Mouse (Mus musculus) cerebellum, adult (tissue): ENCODE results near the gene Azin2.

Source experiments
- ATAC-seq: cut with Nextera tagmentation; 2 replicates; pipeline ENCODE4 v1.9.2; 2017; ENCODE audit warnings: mild to moderate bottlenecking, moderate library complexity, mixed read lengths; ENCODE audit not compliant: insufficient number of reproducible peaks, low FRiP score, low TSS enrichment

Azin2 gene

DNA sequence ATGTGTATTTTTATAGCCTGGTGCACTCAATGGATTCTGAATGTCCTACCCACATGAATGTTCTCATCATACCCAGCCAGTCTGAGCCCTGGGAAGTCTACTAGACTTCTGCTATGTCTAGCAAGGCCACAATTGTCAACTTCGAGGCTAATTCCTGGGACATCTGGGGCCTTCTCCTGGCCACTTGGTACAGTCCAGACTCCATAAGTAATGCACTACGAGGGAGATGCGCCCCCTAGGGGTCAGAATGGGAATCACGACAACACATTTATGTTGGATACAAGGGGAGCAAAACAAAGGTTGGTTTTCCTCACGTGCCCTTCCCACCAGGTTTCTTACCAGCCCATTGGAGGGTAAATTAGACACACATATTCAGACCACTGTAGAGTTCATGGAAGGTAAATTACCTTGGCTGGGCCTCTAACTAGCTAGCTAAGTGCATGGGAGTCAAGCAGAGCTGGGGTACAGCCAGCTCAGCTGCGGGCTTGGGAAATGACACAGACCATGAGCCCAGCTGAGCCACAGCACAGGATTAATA is 14.0 kb downstream of the Azin2 start:
- no peak for ATAC-seq

DNA sequence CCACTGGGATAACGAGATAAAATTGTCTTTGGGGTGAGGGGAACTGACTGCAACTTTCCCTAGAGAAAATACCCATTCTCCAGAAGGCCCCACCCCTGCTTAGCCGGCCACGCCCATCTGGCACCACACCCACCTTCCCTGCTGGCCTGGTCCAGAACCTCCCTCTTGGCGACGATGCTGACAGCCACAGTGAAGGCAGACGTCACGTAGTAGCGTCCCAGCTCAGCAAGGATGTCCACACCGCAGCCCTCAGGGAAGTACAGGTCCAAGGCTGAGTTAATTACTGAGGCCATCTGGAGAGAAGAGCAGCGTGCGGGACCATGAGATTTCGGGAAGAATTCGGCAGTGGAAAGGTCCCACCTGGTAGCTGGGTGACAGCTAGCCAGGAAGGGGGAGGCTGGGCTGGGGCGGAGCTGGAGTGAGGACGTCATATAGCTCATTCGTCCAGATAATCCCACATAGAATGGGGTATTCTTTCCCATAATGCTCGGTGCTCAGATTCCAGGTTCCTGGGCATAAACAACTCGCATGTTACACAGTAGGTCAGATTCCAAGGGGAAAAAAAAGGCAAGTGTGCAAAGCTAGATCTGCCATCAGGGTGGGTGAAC is 14.8 kb downstream of the Azin2 start:
- no peak; the same call in 1 of the 2 replicates for ATAC-seq

DNA sequence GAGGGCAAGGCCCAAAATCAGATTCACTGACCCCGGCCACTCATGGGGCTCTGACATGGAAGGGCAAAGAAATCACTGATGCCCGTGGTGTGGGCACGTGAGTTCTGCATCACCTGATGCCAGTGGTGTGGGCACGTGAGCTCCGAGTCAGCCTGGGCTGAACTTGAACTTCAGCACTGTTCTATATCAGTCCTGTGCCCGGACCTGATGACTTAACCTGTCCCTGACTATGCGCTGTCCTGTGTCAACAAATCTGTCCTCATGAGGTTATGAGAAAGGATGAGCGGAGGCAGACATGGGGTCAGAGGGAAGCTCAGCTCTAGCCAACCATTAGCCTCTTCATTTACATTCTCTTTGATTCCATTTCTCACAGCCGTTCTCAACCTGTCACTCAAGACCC is 15.5 kb downstream of the Azin2 start:
- no peak for ATAC-seq

DNA sequence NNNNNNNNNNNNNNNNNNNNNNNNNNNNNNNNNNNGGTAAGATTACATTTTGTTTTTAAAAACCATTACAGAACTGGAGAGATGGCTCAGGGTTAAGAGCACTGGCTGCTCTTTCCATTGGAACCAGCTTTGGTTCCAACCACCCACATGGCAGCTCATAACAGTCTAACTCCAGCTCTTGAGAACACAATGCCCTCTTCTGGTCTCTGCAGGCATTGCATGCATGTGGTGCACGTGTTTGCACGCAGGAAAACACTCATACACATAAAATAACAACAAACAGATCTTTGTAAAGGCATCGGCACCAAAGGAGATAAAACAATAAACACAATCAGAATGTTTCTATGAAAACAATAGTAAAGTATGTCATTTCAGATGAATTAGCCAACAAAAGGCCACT is 19.9 kb downstream of the Azin2 start:
- no peak for ATAC-seq

DNA sequence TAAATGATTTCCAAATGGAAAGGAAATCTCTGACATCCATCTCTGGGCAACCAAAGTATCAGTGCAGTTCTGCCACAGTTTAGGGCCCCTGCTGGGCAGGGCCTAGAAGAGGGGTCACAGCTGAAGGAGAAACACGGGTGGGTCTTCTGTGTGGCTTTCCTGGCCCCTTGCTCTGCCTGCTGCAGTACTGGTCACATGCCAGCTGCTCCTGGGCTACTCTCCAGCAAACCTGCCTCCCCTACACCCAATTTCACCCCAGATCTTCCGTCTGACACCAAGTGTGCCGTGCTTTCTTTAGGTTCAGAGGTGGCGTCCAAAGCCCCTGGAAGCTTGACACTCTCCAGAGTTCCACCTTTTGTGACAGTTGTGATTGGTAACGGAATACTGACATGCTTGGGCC is 26.6 kb downstream of the Azin2 start:
- ATAC-seq, result no peak

DNA sequence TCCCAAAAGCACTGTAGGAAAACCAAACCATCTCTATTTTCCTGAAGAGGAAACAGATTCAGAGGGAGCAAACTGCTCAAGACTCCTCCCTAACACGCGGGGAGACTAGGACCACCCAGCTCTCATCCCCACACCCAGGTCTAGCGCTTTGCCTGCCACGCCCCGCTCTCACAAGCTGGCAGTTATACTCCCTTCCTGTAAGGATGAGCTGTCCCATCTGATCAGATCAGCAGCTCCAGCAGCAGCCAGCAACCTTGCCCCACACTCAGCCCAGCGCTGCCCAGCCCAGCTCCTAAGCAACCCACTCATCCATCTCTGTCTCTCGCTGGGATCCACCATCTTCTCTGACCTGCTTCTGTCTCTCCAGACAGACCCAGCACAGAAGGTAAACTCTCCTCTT is 29.5 kb downstream of the Azin2 start:
- ATAC-seq, result no peak

DNA sequence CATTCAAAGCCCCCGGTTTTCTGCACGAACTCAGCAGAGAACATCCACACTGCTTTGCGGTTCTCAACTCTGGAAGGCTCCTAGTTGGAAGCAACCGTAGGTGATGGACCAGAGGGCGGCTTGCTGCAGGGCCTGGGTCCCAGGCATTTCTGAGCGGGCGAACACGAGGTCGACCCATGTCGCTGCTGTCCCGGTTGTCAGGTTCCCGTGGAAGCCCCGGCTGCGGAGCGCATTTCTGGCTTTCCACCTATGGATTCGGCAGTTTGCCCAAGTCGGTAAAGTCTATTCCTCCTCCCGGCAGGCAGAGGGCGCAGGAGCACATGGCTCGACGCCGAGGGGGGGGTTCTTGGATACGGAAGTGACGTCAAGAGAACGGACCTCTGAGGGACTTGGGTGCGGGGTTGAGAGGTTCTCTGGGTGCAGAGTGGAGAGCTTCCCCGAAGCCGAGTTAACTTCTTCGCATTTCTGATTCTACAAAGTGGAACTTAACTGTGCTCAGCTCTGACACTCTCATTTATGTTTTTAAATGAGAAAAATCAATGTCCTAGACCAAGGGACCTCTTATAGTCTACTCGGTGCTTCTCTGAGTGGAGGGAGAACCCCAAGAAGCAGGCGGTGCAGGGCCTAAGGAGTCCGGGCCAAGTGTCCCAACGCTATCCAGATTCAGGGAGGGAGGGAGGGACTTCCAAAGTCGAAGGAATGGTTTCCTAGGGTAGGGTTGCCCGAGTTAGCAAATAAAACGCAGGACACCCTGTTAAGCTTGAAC is 37.2 kb downstream of the Azin2 start:
- peak; percentile 86 for ATAC-seq

DNA sequence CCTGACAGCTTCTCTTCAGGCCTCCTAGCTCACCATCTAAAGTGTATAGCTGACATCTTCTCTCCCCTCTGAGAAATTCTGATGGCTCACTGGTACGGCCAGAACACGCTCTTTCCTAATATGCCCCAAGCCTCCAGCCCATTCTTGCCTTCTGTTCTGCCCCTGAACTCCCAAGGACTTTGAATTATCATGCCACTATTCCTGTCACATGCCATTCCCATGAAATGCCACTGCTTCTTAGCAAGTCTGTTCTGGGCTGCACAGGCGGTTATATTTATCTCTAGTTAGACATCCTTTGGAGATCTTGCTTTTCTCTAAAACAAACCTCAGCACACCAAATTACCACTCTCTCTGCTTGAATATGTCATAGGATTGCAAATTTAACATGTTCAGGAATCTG is 38.6 kb downstream of the Azin2 start:
- no peak for ATAC-seq

DNA sequence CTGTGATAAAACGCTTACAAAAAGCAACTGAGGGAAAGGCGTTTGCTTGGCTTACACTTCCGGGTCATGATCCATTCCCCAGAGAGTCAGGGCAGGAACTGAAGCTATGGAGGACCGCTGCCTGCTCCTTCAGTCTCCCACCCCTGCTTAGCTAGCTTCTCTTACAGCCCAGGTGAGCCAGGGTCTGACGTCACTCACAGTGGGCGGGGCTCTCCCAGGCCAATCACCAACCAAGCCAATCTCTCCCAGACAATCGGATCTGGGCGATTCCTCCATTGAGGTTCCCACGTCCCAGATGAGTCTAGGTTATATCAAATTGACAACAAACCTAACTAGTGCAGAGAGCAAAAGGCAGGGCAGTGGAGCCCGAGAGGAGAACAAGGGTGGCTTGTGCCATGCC is 43.1 kb downstream of the Azin2 start:
- ATAC-seq, result no peak

DNA sequence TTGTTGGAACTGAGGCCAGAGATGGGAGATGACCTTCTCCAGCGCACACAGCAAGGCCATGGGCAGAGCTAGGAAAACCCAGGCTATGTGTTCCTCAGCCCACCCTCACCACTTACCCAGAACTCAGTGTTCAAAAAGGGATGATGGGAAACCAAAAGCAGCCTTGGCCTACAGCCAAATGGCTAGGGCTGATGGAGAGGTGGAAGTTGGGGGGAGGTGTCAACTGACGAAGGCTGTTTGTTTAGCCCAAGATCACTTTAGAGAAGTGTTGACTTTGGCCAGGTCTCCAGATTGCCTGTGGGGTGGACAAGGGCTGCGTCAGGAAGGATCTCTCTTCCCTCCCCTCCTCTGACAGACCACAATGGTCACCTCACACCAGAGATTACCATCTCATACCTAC is 44.1 kb downstream of the Azin2 start:
- ATAC-seq, result no peak

DNA sequence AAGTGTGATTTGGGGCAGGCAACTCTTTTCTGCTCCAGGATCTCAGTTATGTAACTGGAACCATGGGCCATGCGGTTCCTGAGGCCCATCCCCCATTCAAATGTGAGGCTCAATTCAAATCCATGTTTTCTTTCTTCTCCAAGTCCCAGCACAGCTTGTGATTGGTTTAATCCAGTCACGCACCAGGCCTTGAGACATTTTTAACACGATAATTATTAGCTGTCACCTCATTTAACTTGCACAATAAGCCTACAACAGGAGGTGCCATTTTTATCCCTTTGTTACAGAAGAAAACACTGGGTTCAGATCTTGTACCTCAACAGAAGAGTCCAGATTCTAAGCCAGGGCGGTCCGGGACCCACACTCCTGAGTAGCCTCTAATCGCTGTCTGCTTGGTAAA is 44.5 kb downstream of the Azin2 start:
- no peak for ATAC-seq

DNA sequence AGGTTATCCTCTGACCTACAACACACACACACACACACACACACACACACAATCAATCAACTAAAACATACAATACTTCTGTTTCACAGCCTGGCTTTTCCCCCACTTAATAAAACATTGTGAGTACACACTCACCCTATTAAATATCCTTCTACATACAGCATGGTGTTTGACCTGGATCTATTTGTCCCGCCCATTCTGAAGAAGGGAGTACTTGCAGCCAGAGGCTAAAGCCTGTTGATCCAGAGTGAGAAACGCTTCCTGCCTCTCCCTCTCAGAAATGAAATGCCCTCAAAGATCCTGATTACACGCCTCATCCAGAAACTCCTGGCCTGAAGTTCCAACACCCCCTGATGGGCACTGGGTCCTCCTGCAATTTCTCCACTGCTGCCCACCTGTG is 45.1 kb downstream of the Azin2 start:
- ATAC-seq, result no peak

DNA sequence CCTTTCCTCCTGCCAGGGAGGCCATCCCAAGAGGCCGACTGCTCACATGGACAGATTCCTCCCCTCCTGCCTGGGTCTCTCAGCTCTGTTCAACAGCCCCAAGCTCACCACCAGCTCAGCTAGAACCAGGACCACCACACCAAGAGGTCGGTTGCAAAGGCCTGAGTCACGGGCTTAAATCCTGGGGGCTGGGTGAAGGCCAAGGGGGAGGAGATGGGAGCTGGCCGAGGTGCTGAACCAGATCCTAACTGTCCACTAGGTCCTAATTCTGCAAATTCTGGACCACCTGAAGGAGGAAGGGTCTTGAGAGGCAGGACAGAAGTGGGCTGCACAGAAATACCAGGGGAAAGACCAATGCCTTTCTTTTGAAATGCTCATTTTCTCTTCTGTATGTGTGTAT is 48.4 kb downstream of the Azin2 start:
- ATAC-seq, result no peak

DNA sequence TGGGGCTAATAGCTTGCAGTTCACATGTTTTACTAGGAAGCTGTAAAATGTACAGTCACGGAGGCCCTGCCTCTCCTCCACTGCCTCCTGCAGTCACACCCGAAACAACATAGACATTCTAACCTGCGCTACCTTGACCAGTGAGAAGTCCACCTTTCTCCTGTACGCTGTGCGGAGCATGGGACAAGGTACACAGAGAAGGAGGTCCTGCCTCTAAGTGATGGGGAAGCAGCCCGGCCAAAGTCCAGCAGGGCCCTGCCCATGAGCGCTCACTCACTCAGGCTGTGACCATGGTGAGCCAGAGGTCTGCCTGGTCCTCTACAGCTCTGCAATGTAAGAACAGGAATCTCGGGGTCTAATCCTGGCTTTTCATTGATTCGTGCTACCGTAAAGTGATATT is 50.2 kb downstream of the Azin2 start:
- ATAC-seq, result no peak

DNA sequence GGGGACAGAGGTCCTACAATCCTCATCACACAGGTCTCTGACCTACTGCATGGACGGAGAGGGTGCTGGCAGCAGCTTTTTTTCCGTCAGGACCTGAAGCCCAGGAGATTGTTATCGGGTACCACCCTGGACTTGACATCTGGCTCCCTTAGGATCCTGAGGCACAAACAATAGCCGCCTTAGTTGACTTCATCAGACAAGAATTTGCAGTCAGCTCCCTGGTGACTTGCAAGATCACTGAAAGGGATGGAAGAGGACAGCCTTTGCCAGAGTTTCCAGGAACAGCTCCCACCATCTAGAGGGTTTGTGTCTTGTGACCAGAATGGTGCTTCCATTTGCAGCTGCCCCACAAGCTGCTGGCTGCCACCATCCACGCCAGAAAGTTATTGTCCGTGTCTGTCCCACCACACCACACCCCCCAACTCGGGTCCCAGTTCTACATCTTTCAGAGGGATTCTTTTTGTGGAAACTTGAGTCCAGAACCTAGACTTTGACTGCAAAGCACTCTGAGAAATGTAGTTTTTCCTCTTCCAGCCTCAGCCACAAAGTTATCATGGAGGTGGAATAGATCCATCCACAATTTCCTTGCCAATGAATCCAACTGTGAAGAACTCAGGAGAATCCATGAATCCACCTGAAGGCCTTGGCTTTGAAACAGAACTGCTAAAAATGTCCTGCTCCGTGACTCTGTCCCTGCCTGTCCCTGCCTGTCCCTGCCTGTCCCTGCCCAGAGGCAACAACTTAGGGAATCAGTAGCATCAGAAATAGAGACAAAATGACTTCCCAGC is 51.8 kb downstream of the Azin2 start:
- no peak for ATAC-seq

DNA sequence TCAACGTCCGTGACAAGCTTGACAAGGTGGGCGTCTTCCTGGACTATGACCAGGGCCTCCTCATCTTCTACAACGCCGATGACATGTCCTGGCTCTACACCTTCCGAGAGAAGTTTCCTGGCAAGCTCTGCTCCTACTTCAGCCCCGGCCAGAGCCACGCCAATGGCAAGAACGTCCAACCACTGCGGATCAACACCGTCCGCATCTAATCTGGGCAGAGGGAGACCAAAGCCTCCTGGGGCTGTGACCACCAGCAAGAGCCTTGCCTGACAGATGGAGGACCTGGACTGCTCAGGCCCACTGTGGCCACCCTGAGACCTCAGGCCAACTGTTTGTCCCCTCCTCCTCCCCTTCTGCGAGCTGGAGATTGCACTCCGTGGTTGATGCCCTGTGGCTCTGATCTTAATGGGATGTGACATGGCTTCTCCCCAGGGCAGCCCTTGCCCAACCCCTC is 52.8 kb downstream of the Azin2 start:
- ATAC-seq, result peak; percentile 47; the same call in 1 of the 2 replicates

DNA sequence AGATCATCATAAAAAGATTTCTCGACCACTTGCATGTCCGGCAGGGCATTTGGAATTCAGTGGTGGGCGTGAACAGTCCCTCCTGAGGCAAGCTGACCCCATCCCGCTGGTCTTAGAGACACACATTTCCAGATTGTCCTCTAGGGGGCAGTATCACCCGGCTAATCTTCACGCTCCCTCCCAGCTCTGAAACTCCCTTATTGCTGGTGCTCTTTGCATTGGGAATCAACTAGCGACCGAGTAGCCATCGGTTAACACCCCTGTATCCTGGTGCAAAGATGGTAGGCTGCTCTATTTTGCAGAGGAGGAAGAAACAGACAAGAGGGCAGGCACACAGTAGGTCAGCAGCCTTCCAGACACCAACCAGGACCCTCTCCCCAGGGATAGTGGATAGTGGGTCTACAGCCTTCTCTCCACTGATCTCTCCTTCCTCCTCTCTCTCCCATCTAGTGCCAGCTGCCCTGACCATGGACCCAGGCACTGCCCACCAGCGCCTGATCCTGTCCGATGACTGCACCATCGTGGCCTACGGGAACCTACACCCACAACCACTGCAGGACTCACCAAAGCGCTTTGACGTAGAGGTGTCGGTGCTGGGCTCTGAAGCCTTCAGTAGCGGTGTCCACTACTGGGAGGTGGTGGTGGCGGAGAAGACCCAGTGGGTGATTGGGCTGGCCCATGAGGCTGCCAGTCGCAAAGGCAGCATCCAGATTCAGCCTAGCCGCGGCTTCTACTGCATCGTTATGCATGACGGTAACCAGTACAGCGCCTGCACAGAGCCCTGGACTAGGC is 53.5 kb downstream of the Azin2 start:
- ATAC-seq, result peak; percentile 40; the same call in 1 of the 2 replicates

DNA sequence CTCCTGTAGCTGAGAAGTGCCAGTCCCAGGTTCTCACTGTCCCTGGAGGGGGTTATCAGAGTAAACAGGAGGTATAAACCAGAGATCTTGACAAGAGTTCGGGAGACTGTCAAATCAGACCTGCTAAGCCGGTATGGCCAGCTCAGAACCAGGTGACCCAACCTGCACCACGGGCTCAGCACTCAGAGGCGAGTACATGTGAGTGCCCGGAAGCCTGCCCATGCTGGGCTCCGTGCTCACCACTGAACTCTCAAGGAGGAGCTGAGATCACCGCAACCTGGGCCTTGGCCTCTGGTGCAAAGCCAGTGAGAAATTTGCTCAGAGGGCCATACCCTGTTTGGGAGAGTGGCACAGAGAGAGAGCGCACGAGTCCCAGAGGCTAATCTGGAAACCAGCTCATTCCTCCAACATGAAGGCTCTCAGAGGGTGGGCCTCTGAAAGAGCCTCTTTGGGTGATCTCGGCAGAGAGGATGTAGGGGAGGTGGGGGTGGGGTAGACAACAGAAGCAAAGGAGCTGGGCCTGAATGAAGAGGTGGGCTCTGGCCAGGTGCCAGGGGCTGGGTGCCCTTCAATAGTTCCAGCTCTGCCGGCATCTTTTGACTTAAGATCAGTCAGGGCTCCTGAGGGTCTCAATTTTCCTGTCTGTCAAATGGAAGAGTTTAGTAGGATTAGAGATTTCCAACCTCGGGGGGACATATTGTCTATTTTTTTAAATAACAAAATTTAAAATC is 54.8 kb downstream of the Azin2 start:
- no peak for ATAC-seq

DNA sequence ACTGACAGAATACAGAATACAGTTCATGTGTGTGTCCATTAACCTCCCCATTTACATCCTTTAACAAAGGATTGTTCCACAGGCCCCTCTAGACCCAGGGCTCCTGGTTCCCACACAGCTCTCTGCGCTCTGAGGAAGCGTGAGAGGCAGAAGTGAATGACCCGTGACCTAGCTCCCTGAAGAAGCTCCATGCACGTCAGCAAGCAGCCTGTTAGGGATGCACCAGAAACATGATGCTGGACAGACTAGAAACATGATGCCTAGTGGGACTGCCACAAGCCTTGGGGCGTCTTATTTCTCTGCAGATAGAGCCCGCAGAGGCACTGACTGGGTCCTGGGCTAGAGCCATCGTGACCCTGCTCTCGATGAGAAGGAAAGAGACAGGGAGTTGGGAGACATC is 55.5 kb downstream of the Azin2 start:
- ATAC-seq, result no peak

DNA sequence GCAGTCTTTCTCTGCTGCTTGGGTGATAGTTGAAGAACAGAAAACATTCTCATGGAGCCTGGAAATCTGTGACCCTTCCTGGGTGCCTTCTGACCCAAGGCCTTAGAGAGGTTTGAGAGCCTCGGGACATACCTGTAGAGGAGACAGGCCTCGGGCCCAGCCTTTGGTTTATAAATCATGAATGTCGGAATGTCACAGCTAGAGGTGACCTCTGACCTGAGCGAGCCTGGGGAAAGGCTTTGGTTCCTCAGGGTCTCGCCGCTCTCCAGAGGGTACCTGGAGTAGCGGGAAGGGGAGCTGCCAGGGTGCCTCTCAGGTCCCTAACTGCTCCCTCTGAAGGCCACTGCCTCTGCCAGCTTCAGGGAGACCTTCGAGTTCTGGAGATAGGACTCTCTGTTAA is 57.0 kb downstream of the Azin2 start:
- ATAC-seq, result no peak
